Mouse (Mus musculus): ENCODE results near the gene Phf13.

DNA sequence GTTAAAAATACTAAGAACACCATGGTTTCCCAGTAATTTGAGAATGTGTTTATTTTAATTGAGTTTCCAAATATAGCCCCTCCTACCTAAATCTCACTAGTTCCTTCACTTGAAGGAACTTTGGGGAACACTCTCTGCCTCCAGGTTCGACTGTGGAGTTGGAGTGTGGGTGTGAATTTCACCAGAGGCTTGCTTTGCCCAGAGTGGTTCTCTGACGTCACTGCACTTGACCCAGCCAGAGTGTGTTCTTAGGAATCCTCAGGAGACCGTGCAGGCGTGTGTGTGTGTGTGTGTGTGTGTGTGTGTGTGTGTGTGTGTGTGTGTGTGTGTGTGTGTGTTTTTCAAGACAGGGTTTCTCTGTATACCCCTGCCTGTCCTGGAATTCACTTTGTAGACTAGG lies 4.8 kb upstream of the Phf13 start:
- TF ChIP-seq HCFC1 (IDR thresholded peaks at IDR 0.05; ENCODE audit: borderline replicate concordance, insufficient read depth, low read length), result no peak
- TF ChIP-seq ZNF384 (IDR thresholded peaks at IDR 0.05; ENCODE audit: low read depth, low read length), result no peak
- no peak for TF ChIP-seq ZC3H11A (IDR thresholded peaks at IDR 0.05; ENCODE audit: borderline replicate concordance, low read depth, low read length)
- TF ChIP-seq CHD2 (IDR thresholded peaks at IDR 0.05; ENCODE audit: low read depth, low read length), result no peak

Data from ES-E14 (cell line).